In genomic region chr6:38874035-38874434, GRCm38 (mm10) we compare ENCODE assay signal across 8 mouse cellular contexts. TPM values are rescaled to one million over a fixed set of nuclear protein-coding genes. Genes with fewer than 3 reads are reported as not detected.
DNase-seq lines count a peak whose midpoint lies in the region; ATAC-seq and TF ChIP-seq lines count a peak whose summit lies in the region.

No protein-coding gene starts in this region.

- peak overlapping the region; percentile 77 for H3K4me2 ChIP-seq in intestine, postnatal 0 days (replicated peaks; ENCODE audit: low read depth)
- H3K4me2 ChIP-seq in limb, embryonic 11.5 days (ENCODE audit: low read depth, severe bottlenecking) = peak overlapping the region; percentile 56
- H3K4me2 ChIP-seq in midbrain, embryonic 12.5 days (replicated peaks) = peak overlapping the region; percentile 71

- no peak overlapping the region for H3K9ac ChIP-seq in intestine, postnatal 0 days (ENCODE audit: low read depth, low read length)
- H3K9ac ChIP-seq in limb, embryonic 11.5 days (ENCODE audit: low read length) = peak overlapping the region; percentile 52; the same call in 1 of the 2 replicates
- H3K9ac ChIP-seq in midbrain, embryonic 12.5 days (replicated peaks) = peak overlapping the region; percentile 100

- no peaks in the 10 kb centered on the region for H3K27me3 ChIP-seq in intestine, postnatal 0 days (replicated peaks; ENCODE audit: control insufficient read depth, insufficient read depth, low read length)
- H3K27me3 ChIP-seq in limb, embryonic 11.5 days (ENCODE audit: control insufficient read depth, insufficient read depth, low read length) = no peaks in the 10 kb centered on the region
- peaks cover 15% of the 10 kb centered on the region; the same call in 1 of the 2 replicates for H3K27me3 ChIP-seq in midbrain, embryonic 12.5 days

- H3K9me3 ChIP-seq in intestine, postnatal 0 days (ENCODE audit: control insufficient read depth) = no peaks in the 10 kb centered on the region
- H3K9me3 ChIP-seq in limb, embryonic 11.5 days (ENCODE audit: control insufficient read depth, low read length) = no peaks in the 10 kb centered on the region
- H3K9me3 ChIP-seq in midbrain, embryonic 12.5 days = no peaks in the 10 kb centered on the region

- ATAC-seq in granulocyte monocyte progenitor cell, adult 5-6 weeks (replicated peaks; ENCODE audit: poor library complexity, severe bottlenecking) = peak; percentile 45
- no peak for ATAC-seq in intestine, postnatal 0 days
- no peak for ATAC-seq in limb, embryonic 11.5 days (ENCODE audit: insufficient number of reproducible peaks, low FRiP score, low TSS enrichment, low read depth)
- no peak for ATAC-seq in midbrain, embryonic 12.5 days (ENCODE audit: low FRiP score, low read depth)

- TF ChIP-seq CTCF in intestine, postnatal 0 days (IDR thresholded peaks at IDR 0.05; ENCODE audit: low read depth) = peak; percentile 73

- H3K27ac ChIP-seq in intestine, postnatal 0 days (ENCODE audit: low read depth, low read length) = peak overlapping the region; percentile 97; the same call in 1 of the 2 replicates
- H3K27ac ChIP-seq in limb, embryonic 11.5 days (replicated peaks; ENCODE audit: low read depth, low read length) = no peak overlapping the region
- H3K27ac ChIP-seq in midbrain, embryonic 12.5 days (replicated peaks) = peak overlapping the region; percentile 96; the same call in 1 of the 2 replicates

- H3K4me3 ChIP-seq in intestine, postnatal 0 days (ENCODE audit: low read depth, low read length) = peak overlapping the region; percentile 98
- H3K4me3 ChIP-seq in limb, embryonic 11.5 days (ENCODE audit: low read depth, low read length) = peak overlapping the region; percentile 99
- peak overlapping the region; percentile 100 for H3K4me3 ChIP-seq in midbrain, embryonic 12.5 days

- no peaks in the 10 kb centered on the region; the same call in 1 of the 2 replicates for H3K36me3 ChIP-seq in intestine, postnatal 0 days (ENCODE audit: control insufficient read depth, insufficient read depth)
- no peaks in the 10 kb centered on the region for H3K36me3 ChIP-seq in limb, embryonic 11.5 days (ENCODE audit: control insufficient read depth, insufficient read depth, low read length)
- peaks cover 6% of the 10 kb centered on the region for H3K36me3 ChIP-seq in midbrain, embryonic 12.5 days

- peak; percentile 66 to 68 for DNase-seq in B cell, adult 2 months
- peak; percentile 56 to 59 for DNase-seq in adrenal gland, adult 18-20 months (ENCODE audit: low spot score in 2 of 2)
- peak; percentile 83 for DNase-seq in embryo, embryonic 11 days
- peak; percentile 78 for DNase-seq in limb, embryonic 11.5 days (ENCODE audit: low spot score)
- DNase-seq in spleen, postnatal 36 days (ENCODE audit: low spot score in 2 of 2) = peak; percentile 39 to 64

- H3K4me1 ChIP-seq in intestine, postnatal 0 days (replicated peaks; ENCODE audit: control insufficient read depth, insufficient read depth, low read length) = peaks cover 6% of the 10 kb centered on the region; the same call in 1 of the 2 replicates
- peaks cover 11% of the 10 kb centered on the region for H3K4me1 ChIP-seq in limb, embryonic 11.5 days (ENCODE audit: control insufficient read depth, insufficient read depth, low read length)
- peaks cover 39% of the 10 kb centered on the region for H3K4me1 ChIP-seq in midbrain, embryonic 12.5 days

- 7% methylated on average over 8 of the region's 8 CpGs for WGBS in intestine, postnatal 0 days
- 28% methylated on average over 8 of the region's 8 CpGs for WGBS in limb, embryonic 11.5 days
- WGBS in midbrain, embryonic 12.5 days = 10% methylated on average over 8 of the region's 8 CpGs

RNA-seq across cellular contexts. Expression of gene Tbxas1, which starts 1.2 kb away (rescaled TPM):
- 1 to 10 TPM; 6.4 to 6.6 TPM for total RNA-seq in adrenal gland, adult 18-20 months (2021)
- total RNA-seq in granulocyte monocyte progenitor cell, adult 5-6 weeks (2014; fragmentation: Nextera tagmentation) = 12.4 and 26.0 TPM in 2 replicates
- 15.0 and 15.4 TPM in 2 replicates for total RNA-seq in granulocyte monocyte progenitor cell, adult 5-6 weeks (2017)
- polyA plus RNA-seq in intestine, postnatal 0 days (2015; fragmentation: Nextera tagmentation; extraction: Ambion mirVana) = 2.1 and 2.9 TPM in 2 replicates
- 1.0 and 1.3 TPM in 2 replicates for polyA plus RNA-seq in limb, embryonic 11.5 days (2014; fragmentation: Nextera tagmentation; extraction: Ambion mirVana)
- 2.2 TPM in 2 replicates for polyA plus RNA-seq in midbrain, embryonic 12.5 days (2016; fragmentation: Nextera tagmentation; extraction: Ambion mirVana)

RNA-seq across cellular contexts. Expression of gene Hipk2, which starts 1.9 kb away (rescaled TPM):
- 100 to 1,000 TPM; 102 to 135 TPM for total RNA-seq in adrenal gland, adult 18-20 months (2021)
- total RNA-seq in granulocyte monocyte progenitor cell, adult 5-6 weeks (2014; fragmentation: Nextera tagmentation) = 51.0 and 55.5 TPM in 2 replicates
- total RNA-seq in granulocyte monocyte progenitor cell, adult 5-6 weeks (2017) = 12.8 and 17.0 TPM in 2 replicates
- polyA plus RNA-seq in intestine, postnatal 0 days (2015; fragmentation: Nextera tagmentation; extraction: Ambion mirVana) = 12.0 and 15.4 TPM in 2 replicates
- 20.5 and 21.7 TPM in 2 replicates for polyA plus RNA-seq in limb, embryonic 11.5 days (2014; fragmentation: Nextera tagmentation; extraction: Ambion mirVana)
- 36.7 and 40.4 TPM in 2 replicates for polyA plus RNA-seq in midbrain, embryonic 12.5 days (2016; fragmentation: Nextera tagmentation; extraction: Ambion mirVana)
